Mouse (Mus musculus) megakaryocyte, embryonic 14.5 days (primary cell): ENCODE data around the gene Trmt112. TPM values are rescaled to one million over a fixed set of nuclear protein-coding genes. Genes with fewer than 3 reads are reported as not detected.

Experiments used
- H3K27me3 ChIP-seq: replicated peaks from 2 replicates; pipeline ENCODE3; 2012; ENCODE audit warnings: inconsistent platforms
- H3K36me3 ChIP-seq: replicated peaks from 2 replicates; pipeline ENCODE3; 2012; ENCODE audit warnings: low read length, inconsistent platforms, mixed read lengths
- H3K4me1 ChIP-seq: 2 replicates; pipeline ENCODE4 v1.6.1; 2012; ENCODE audit warnings: inconsistent platforms
- H3K4me3 ChIP-seq: replicated peaks from 2 replicates; pipeline ENCODE3; 2012; ENCODE audit warnings: moderate library complexity, mild to moderate bottlenecking, inconsistent platforms
- H3K9me3 ChIP-seq: 2 replicates; pipeline ENCODE4 v1.6.1; 2012; ENCODE audit warnings: inconsistent platforms
- FLI1 ChIP-seq: IDR thresholded peaks from 2 replicates; pipeline ENCODE4 v1.6.1; 2012; ENCODE audit warnings: low read length, inconsistent platforms, mixed read lengths
- GATA1 ChIP-seq: IDR thresholded peaks from 3 replicates; pipeline ENCODE4 v1.6.1; 2012; ENCODE audit warnings: mixed read lengths, low read length, inconsistent platforms, borderline replicate concordance
- polyA plus RNA-seq: library from polyadenylated mRNA; stranded (reverse); fragments of >175 nt; gene quantifications from 2 replicates; pipeline ENCODE4 v1.2.3, GENCODE M21; 2012; ENCODE audit warnings: low replicate concordance; ENCODE audit not compliant: insufficient read depth

Gene Trmt112
- polyA plus RNA-seq = 107 and 147 TPM in 2 replicates

DNA sequence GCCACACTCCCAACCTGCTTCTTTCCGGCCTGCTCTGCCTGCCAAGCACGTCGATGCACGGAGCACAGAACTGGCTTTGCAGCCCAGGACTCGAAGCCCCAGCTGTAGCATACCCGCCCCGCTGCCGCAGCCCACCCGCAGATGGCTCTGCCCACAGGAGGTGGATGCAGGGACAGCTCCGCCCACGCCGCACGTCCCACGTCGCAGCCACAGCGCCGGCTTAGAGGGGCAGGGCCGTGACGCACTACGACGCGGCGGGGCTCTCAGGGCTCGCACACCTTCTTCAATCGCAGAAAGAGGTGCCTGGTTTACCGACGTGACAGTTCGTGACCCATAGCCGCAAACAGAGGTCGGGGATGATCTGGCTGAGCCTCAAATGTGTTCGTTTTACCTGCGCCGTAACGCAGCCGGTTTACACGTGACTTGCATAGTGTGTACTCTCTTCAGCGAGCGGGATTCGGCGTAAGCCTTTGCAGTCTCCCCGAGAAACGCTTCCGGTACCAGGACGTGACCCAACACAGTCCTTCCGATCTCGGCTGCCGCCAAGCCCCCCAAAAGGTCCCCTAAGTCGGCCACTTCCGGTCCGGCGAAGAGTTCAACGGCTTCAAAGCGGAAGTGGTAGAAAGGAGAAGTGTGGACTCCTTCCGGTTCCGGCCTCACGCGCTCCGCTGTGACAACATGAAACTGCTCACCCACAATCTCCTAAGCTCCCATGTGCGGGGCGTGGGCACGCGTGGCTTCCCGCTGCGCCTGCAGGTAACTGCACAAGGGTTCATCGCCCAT is at the start of gene Trmt112, which contains the start of gene Prdx5:
TSS of gene Trmt112 (plus strand) at position 192 of the 783 bp plus-strand sequence.
TSS of gene Prdx5 (minus strand) at position 600 of the 783 bp plus-strand sequence.
- peaks cover 80% of the 10 kb centered on the region for H3K4me1 ChIP-seq
- no peaks in the 10 kb centered on the region for H3K9me3 ChIP-seq
- H3K36me3 ChIP-seq = peaks cover 75% of the 10 kb centered on the region

GRCm38 (mm10) chr19:6859971-6860370 is 49.5 kb upstream of the Trmt112 start:
- Histone ChIP-seq H3K36me3 (peaks cover 45% of the 10 kb centered on the region), H3K27me3 (no peaks in the 10 kb centered on the region), H3K4me1 (peaks cover 60% of the 10 kb centered on the region), H3K4me3 (no peak overlapping the region), H3K9me3 (no peaks in the 10 kb centered on the region)
- no peak for TF ChIP-seq FLI1
- TF ChIP-seq GATA1 = no peak

More for the DNA sequence above, at the start of gene Trmt112, which contains the start of gene Prdx5:
- Histone ChIP-seq H3K27me3 (no peaks in the 10 kb centered on the region), H3K4me3 (peak within 1 kb of the TSS; percentile 99)
- no peak for TF ChIP-seq GATA1
- TF ChIP-seq FLI1 = peak; percentile 97; the same call in 1 of the 2 replicates

DNA sequence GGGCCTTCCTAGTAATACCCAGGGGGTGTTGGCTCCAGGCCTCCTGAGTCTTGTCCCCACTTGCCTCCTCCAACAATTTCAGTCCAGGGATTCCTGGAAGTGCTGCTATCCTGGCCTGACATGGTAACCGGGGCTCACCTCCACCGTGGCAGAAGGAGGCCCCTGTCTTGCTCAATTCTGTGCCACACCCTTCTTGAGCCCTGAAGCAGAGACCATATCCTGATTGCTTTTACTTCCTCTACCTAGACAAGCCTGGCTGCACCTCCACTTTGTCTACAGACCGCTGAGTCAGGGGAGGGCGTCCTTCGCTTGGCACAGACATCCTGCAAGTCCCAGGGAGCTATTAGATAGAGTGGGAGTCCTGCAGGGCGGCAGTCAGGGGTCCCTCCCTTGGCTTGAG is 48.8 kb upstream of the Trmt112 start:
- Histone ChIP-seq H3K4me3 (peak overlapping the region; percentile 14), H3K9me3 (no peaks in the 10 kb centered on the region), H3K4me1 (peaks cover 53% of the 10 kb centered on the region), H3K27me3 (no peaks in the 10 kb centered on the region), H3K36me3 (peaks cover 38% of the 10 kb centered on the region)
- no peak for TF ChIP-seq GATA1
- TF ChIP-seq FLI1 = no peak

DNA sequence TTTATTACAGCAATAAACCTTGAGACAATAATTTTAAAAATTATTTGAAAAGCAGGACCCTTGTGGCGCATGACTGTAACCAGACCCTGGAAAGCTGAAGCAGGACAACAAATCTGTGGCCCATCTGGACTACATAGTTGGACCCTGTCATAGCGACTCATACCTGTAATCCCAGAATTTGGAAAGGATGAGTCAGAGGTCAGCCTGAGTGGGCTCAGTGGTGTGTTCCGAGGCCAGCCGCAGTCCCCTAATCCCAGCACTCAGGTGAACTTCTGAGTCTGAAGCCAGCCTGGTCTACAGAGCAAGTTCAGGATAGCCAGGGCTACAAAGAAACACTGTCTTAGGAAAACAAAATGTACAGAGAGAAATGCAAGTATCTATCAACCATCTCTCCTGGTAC is 48.0 kb upstream of the Trmt112 start:
- no peak overlapping the region for H3K4me3 ChIP-seq
- no peaks in the 10 kb centered on the region for H3K27me3 ChIP-seq
- peaks cover 30% of the 10 kb centered on the region for H3K36me3 ChIP-seq
- peaks cover 45% of the 10 kb centered on the region for H3K4me1 ChIP-seq
- H3K9me3 ChIP-seq = no peaks in the 10 kb centered on the region
- TF ChIP-seq GATA1 = no peak
- TF ChIP-seq FLI1 = no peak

- peaks cover 5% of the 10 kb centered on the region for H3K36me3 ChIP-seq
- peak overlapping the region; percentile 91 for H3K4me3 ChIP-seq
- peaks cover 47% of the 10 kb centered on the region for H3K4me1 ChIP-seq
- TF ChIP-seq FLI1 (no peak), GATA1 (no peak)
- H3K9me3 ChIP-seq = no peaks in the 10 kb centered on the region
- H3K27me3 ChIP-seq = no peaks in the 10 kb centered on the region
Observed at GRCm38 (mm10) chr19:6869355-6869754, 40.1 kb upstream of the Trmt112 start.

DNA sequence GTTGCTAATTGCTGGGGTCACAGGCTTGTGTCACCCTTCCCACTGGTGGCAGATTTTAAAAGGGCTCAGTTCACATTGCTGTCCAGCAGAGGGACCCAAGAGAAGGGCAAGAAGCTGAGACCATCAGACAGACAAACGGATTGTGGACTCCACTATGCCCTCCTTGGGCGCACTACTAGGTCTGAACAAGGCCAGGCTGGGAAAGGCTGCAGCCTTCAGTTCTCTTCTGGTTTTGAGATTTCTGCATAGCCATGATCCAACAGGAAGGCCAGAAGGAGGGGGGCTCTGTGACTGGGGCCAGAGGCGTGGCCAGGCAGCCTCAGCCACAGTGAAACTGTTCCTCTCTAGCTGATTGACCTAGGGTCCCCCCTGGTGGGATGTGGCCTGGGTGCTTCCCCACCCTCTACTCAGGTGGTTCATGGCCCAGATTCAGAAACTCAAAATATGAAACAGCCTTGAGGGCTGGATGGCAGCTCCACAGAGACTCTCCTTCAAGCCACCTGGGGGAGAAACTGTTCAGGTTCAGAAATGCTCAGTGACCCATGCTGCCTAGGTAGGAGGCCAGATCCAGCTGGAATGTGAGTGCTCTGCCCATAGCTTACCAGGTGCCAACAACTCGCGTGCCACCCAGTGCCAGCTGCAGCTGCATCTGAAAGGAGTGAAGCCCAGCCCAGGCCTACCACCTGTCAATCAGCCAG is 37.8 kb upstream of the Trmt112 start:
- H3K9me3 ChIP-seq = no peaks in the 10 kb centered on the region
- H3K36me3 ChIP-seq = no peaks in the 10 kb centered on the region
- H3K4me1 ChIP-seq = peaks cover 65% of the 10 kb centered on the region
- no peaks in the 10 kb centered on the region for H3K27me3 ChIP-seq
- H3K4me3 ChIP-seq = peak overlapping the region; percentile 85
- TF ChIP-seq GATA1 (no peak), FLI1 (no peak)

DNA sequence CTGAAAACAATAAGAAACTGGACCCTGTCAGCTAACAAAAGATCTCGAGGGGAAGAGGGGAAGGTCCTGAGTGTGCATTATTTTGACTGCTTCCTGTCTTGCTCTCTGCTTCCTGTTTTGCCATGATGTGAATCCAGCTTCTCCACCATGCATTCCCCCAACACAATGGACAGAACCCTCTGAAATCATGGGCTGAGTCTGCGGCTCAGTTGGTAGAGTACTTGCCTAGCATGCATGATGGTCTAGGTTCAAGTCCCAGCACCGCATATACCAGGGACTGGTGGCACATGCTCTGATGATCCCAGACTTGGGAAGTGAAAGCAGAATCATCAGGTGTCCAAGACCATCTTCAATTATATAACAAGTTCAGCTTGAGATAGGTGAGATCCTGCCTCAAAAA is 36.8 kb upstream of the Trmt112 start:
- TF ChIP-seq FLI1 (no peak), GATA1 (no peak)
- H3K27me3 ChIP-seq = no peaks in the 10 kb centered on the region
- peaks cover 72% of the 10 kb centered on the region for H3K4me1 ChIP-seq
- H3K36me3 ChIP-seq = no peaks in the 10 kb centered on the region
- peak overlapping the region; percentile 64 for H3K4me3 ChIP-seq
- no peaks in the 10 kb centered on the region for H3K9me3 ChIP-seq

DNA sequence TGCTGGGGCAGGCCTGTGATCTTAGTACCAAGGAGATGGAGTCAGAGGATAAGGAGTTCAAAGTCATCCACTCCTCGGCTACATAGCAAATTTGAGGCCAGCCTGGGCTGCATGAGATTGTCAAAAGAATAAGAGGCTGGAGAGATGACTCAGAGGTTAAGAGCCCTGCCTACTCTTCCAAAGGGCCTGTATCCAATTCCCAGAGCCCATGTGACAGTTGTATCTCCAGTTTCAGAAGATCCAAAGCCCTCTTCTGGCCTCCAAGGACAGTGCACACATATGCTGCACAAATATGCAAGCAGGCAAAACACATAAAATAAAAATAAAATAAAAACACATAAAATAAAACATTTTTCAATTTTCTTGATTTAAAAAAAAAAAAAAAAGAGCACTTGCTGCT is 35.2 kb upstream of the Trmt112 start:
- Histone ChIP-seq H3K4me1 (peaks cover 74% of the 10 kb centered on the region), H3K27me3 (no peaks in the 10 kb centered on the region), H3K4me3 (no peak overlapping the region), H3K9me3 (no peaks in the 10 kb centered on the region; the same call in 1 of the 2 replicates), H3K36me3 (no peaks in the 10 kb centered on the region)
- no peak for TF ChIP-seq FLI1
- no peak for TF ChIP-seq GATA1

DNA sequence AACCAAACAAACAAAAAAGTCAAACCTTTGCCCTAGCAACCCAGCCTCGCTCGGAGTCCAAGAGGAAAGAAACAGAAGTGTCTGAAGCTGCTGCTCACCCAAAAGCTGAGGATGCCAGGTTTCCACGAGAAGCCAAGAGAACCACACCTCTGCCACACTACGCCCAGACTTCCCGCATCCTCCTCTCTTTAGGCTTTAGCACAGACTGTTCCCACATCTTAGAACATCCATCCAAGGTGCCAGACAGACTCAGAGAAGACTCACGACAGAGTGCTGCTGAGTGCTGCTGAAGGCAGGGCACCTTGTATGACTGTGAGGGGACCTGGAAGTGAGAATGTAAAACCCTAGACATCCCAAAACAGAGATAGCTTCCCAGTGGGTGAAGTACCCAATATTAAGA is 33.7 kb upstream of the Trmt112 start:
- peaks cover 3% of the 10 kb centered on the region for H3K36me3 ChIP-seq
- no peaks in the 10 kb centered on the region for H3K27me3 ChIP-seq
- H3K4me1 ChIP-seq = peaks cover 65% of the 10 kb centered on the region
- H3K9me3 ChIP-seq = peaks cover 4% of the 10 kb centered on the region; the same call in 1 of the 2 replicates
- TF ChIP-seq FLI1 (no peak), GATA1 (no peak)
- H3K4me3 ChIP-seq = no peak overlapping the region

DNA sequence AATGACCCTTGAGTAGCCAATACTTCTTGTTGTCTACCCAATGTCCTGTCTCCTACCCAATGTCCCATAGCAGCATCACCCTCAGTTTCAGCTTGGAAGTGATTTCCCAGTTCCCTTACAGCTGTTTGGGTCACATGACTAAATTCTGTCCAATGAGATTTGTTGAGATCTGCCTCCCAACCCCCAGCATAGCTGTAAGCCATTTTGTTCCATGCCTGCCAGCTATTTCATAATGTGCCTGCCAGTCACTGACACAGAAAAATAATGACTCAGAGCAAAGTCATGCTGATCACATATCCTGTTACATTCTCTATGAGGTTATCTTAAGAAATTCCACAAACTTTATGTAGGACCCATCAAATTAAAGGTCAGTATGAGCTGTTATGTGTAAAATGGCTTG is 32.7 kb upstream of the Trmt112 start:
- no peak for TF ChIP-seq FLI1
- no peak for TF ChIP-seq GATA1
- peaks cover 3% of the 10 kb centered on the region for H3K36me3 ChIP-seq

More for the DNA sequence above, 32.7 kb upstream of the Trmt112 start:
- Histone ChIP-seq H3K9me3 (peaks cover 4% of the 10 kb centered on the region; the same call in 1 of the 2 replicates), H3K4me1 (peaks cover 55% of the 10 kb centered on the region), H3K27me3 (no peaks in the 10 kb centered on the region), H3K4me3 (no peak overlapping the region)
